Mouse (Mus musculus): ENCODE data around the gene Sppl2b.

DNA sequence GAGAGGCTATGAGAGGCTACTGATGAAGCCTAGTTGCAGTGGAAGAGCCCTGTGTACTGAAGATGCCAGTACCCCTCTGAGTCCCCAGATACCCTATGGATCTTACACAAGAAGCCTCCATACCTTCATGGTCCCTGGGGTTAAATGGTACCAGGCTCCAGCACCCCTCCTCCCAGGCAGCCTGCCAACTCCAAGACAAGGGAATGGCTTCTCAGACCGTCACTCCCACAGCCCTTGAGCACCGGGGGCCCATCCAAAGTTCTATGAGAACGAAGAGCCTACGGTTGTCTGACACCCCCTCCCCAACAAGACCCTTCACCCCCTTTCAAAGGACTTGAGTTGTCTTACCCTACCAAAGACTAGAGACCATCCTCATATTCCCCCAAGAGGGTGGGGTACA is 60.7 kb downstream of the Sppl2b start:
- TF ChIP-seq CTCF (IDR thresholded peaks at IDR 0.05; ENCODE audit: borderline replicate concordance, extremely low read depth, insufficient read depth, insufficient read length): no peak
- no peak for TF ChIP-seq POLR2A (IDR thresholded peaks at IDR 0.05; ENCODE audit: borderline replicate concordance, extremely low read depth, insufficient read depth, insufficient read length, poor library complexity, severe bottlenecking)
